Mouse (Mus musculus): ENCODE results near the gene Gm20532. TPM values are rescaled to one million over a fixed set of nuclear protein-coding genes. Genes with fewer than 3 reads are reported as not detected.

Gm20532 gene
- polyA plus RNA-seq, 1 experiment from 2014 or later, result not detected

DNA sequence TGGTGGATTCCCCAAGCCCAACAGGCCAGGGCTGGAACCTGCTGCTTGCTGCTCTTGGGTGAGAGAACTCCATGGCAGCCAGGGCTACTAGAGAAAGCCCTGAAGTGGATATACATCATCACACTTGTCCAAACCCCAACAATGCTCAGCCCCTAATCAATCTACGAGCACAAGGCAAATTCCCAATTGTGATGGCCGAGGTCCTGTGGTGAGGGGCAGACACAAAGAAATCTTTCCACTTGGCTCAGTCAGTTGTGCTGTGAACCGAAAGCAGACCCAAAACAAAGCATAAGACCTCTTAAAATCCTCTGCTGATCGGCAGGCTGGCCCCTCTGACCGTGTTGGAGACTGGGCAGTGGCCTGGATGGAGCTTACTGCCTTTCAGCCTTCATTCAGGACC is 11.6 kb upstream of the Gm20532 start:
- no peak overlapping the region for H3K4me3 ChIP-seq (replicated peaks)
- H3K36me3 ChIP-seq, result no peaks in the 10 kb centered on the region
- no peak overlapping the region for H3K27ac ChIP-seq
- H3K9ac ChIP-seq, result no peak overlapping the region
- no peaks in the 10 kb centered on the region for H3K9me3 ChIP-seq
- H3K4me1 ChIP-seq (replicated peaks), result peaks cover 22% of the 10 kb centered on the region
- no peak for ATAC-seq
- 68% methylated on average over 5 of the region's 5 CpGs for WGBS
- H3K4me2 ChIP-seq (replicated peaks), result no peak overlapping the region
- no peaks in the 10 kb centered on the region; the same call in 1 of the 2 replicates for H3K27me3 ChIP-seq (replicated peaks)

DNA sequence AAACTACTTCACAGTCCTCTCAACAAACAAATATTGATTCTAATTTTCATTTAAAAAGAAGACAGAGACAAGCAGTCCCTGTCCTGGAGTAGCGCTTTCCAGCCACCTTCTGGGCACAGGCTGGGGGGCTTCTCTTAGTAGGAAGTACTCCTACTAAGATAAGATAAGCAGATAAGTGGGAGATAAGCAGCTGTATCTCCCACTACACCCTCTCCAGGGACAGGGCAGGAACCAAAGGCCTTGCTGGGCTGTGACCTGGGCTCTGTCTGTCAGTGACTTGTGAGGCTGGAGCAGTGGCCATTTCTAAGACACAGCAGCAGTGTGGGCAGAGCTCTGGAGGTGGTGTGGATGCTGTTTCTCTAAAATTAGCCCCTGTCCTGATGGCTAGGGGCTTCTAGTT is 11.1 kb upstream of the Gm20532 start:
- H3K36me3 ChIP-seq, result no peaks in the 10 kb centered on the region
- H3K4me1 ChIP-seq (replicated peaks), result peaks cover 21% of the 10 kb centered on the region
- H3K27me3 ChIP-seq (replicated peaks), result no peaks in the 10 kb centered on the region; the same call in 1 of the 2 replicates
- H3K4me3 ChIP-seq (replicated peaks), result no peak overlapping the region
- no peak for ATAC-seq
- no peaks in the 10 kb centered on the region for H3K9me3 ChIP-seq
- no peak overlapping the region for H3K27ac ChIP-seq
- 82% methylated on average over 1 of the region's 1 CpGs for whole genome bisulfite sequencing
- H3K9ac ChIP-seq, result no peak overlapping the region
- H3K4me2 ChIP-seq (replicated peaks), result no peak overlapping the region

DNA sequence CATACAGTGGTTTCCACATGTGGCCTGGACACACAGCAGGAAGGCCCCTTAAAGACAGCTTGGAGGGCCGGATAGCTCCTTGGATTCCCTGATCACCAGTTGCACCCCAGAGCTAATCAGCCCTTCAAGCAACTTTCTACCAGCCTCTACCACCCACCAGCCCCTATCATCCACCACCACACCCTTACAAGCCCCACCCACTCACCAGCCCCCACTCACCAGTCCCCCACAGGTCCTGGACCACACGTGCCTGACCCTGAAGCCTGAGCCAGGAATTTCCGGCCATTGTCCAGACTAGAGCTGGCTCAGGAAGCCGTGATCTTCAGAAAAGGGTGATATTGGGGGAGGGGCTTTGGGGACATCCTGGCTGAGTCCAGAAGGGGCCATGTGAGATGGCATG is 10.6 kb upstream of the Gm20532 start:
- Histone ChIP-seq H3K36me3 (no peaks in the 10 kb centered on the region), H3K4me2 (replicated peaks) (no peak overlapping the region), H3K4me1 (replicated peaks) (peaks cover 19% of the 10 kb centered on the region), H3K9ac (no peak overlapping the region), H3K9me3 (no peaks in the 10 kb centered on the region), H3K27me3 (replicated peaks) (no peaks in the 10 kb centered on the region; the same call in 1 of the 2 replicates), H3K27ac (no peak overlapping the region), H3K4me3 (replicated peaks) (no peak overlapping the region)
- WGBS, result 58% methylated on average over 4 of the region's 4 CpGs
- 0 out of 2 replicates have a peak, but pooled peaks have one; percentile 10 for ATAC-seq

DNA sequence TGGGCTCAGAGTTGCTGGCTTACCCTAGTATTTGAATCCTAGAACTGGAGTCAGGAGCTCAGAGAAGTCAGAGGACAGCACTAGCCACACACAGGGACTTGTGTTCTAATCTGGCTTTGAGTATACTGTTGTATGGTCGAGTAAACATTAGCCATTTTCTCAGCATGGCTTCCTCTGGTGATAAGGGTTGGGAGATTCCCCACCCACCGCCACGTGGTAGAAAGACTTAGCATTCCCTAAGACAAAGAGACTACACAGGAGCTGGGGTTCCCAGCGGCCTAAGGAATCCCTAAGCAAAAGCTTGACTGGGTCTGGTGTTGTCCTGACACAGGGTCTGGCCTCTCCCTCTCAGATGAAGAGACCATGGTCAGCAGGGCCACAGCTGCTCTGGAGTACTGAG is 10.0 kb upstream of the Gm20532 start:
- Histone ChIP-seq H3K9ac (no peak overlapping the region), H3K4me1 (replicated peaks) (peaks cover 17% of the 10 kb centered on the region)
- WGBS, result 60% methylated on average over 4 of the region's 4 CpGs

DNA sequence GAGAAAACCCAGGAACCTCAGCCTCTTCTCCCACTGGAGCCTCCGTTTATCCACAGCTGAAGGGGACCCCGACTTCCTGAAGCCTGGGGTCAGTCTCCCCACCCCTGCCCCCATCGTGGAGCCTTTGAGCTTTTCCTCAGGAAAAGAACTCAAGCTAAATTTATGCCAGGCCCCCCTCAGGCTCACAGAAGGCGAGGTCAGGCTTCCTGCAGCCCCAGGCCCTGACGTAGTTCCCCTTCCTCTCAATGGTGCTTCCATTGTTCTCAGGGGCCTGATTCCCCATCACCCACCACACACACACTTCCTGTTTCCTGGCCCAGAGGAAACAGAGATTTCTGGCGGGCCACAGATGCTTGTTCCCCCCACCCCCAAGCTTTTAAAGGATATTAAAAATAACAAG is 8.1 kb upstream of the Gm20532 start:
- Histone ChIP-seq H3K4me2 (replicated peaks) (0 out of 2 replicates have a peak overlapping the region, but pooled peaks have one; percentile 4), H3K9me3 (no peaks in the 10 kb centered on the region), H3K36me3 (no peaks in the 10 kb centered on the region), H3K27me3 (replicated peaks) (no peaks in the 10 kb centered on the region; the same call in 1 of the 2 replicates), H3K4me1 (replicated peaks) (peaks cover 17% of the 10 kb centered on the region), H3K4me3 (replicated peaks) (no peak overlapping the region), H3K27ac (peak overlapping the region; percentile 54), H3K9ac (no peak overlapping the region)
- 41% methylated on average over 6 of the region's 6 CpGs for WGBS
- peak; percentile 28 for ATAC-seq

More for the DNA sequence above, 10.0 kb upstream of the Gm20532 start:
- no peaks in the 10 kb centered on the region for H3K36me3 ChIP-seq
- no peak overlapping the region for H3K27ac ChIP-seq
- no peaks in the 10 kb centered on the region for H3K9me3 ChIP-seq
- H3K4me3 ChIP-seq (replicated peaks), result no peak overlapping the region
- ATAC-seq, result no peak
- no peaks in the 10 kb centered on the region; the same call in 1 of the 2 replicates for H3K27me3 ChIP-seq (replicated peaks)
- no peak overlapping the region for H3K4me2 ChIP-seq (replicated peaks)

DNA sequence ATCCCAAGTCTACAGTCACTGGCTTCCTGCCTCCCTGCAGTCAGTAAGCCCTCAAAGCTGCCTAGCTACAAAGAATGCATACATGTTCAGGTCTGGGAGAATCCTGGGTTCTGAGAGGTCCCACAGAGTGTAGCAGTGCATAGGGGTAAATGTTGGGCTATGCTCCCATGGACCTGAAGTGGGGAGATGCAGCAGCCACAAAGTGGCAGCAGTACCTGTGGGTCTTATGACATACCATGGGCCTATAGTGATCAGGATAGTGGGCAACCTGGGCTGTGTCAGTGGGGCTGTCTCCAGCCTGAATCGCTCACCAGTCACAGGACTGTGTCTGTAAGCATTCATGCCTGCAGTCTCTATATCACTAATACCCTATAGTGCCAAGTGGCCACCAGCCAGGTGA is 6.7 kb upstream of the Gm20532 start, which contains the start of gene Egfl7:
Gene Egfl7, plus strand, starts transcription at position 301 of the 400 bp plus-strand sequence.
- no peaks in the 10 kb centered on the region for H3K9me3 ChIP-seq
- H3K4me2 ChIP-seq (replicated peaks), result no peak within 1 kb of the TSS
- 86% methylated on average over 1 of the region's 1 CpGs for WGBS
- ATAC-seq, result no peak
- H3K4me3 ChIP-seq (replicated peaks), result no peak within 1 kb of the TSS
- H3K27me3 ChIP-seq (replicated peaks), result no peaks in the 10 kb centered on the region
- peaks cover 11% of the 10 kb centered on the region; the same call in 1 of the 2 replicates for H3K4me1 ChIP-seq (replicated peaks)
- H3K9ac ChIP-seq, result no peak within 1 kb of the TSS
- H3K27ac ChIP-seq, result peak within 1 kb of the TSS; percentile 17; the same call in 1 of the 2 replicates
- no peaks in the 10 kb centered on the region for H3K36me3 ChIP-seq

DNA sequence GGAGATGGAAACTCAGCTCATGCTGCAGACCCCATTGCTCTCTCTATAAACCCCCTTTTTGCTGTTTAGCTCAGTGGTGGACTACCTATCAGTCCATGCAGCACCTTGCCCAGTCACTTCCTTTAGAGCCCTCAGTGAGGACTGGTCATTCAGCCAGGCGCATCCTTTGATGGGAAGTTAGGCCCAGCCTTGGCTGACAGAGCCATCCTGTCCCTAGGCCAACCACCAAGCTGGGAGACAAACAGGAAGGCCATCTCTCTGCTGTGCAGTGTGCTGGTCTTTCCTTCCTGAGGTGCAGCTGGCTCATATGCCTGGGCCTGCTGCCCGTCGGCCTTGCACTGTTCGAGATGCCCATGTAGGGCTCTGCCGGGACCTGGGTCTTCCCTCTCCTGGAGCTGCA is 5.7 kb upstream of the Gm20532 start:
- Histone ChIP-seq H3K9ac (no peak overlapping the region), H3K27ac (no peak overlapping the region), H3K4me1 (replicated peaks) (peaks cover 11% of the 10 kb centered on the region; the same call in 1 of the 2 replicates), H3K36me3 (no peaks in the 10 kb centered on the region), H3K4me3 (replicated peaks) (no peak overlapping the region), H3K27me3 (replicated peaks) (no peaks in the 10 kb centered on the region), H3K9me3 (no peaks in the 10 kb centered on the region), H3K4me2 (replicated peaks) (no peak overlapping the region)
- 84% methylated on average over 5 of the region's 5 CpGs for WGBS
- no peak for ATAC-seq

DNA sequence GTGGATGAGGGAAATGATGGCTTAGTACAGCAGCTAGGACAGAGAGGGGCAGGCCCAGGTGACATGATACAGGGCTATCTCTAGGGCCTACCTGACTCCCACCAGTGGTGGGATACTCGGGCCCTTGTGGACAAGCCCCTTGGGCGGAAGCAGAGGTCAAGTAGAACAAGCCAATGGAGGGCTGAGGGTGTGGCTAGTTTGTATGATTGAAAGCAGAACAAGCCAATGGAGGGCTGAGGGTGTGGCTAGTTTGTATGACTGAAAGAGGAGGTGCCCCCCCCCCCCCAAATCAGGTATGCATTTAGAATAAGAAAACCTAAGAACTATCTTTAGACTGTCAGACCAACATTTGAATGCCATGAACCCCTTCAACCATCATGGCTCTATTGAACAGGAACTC is 4.2 kb upstream of the Gm20532 start:
- no peaks in the 10 kb centered on the region for H3K9me3 ChIP-seq
- peak overlapping the region; percentile 29; the same call in 1 of the 2 replicates for H3K27ac ChIP-seq
- no peak for ATAC-seq
- peaks cover 17% of the 10 kb centered on the region; the same call in 1 of the 2 replicates for H3K4me1 ChIP-seq (replicated peaks)
- no peak overlapping the region for H3K4me2 ChIP-seq (replicated peaks)
- no peak overlapping the region for H3K4me3 ChIP-seq (replicated peaks)
- H3K9ac ChIP-seq, result no peak overlapping the region
- H3K27me3 ChIP-seq (replicated peaks), result no peaks in the 10 kb centered on the region
- H3K36me3 ChIP-seq, result no peaks in the 10 kb centered on the region
- WGBS, result 60% methylated on average over 2 of the region's 2 CpGs

DNA sequence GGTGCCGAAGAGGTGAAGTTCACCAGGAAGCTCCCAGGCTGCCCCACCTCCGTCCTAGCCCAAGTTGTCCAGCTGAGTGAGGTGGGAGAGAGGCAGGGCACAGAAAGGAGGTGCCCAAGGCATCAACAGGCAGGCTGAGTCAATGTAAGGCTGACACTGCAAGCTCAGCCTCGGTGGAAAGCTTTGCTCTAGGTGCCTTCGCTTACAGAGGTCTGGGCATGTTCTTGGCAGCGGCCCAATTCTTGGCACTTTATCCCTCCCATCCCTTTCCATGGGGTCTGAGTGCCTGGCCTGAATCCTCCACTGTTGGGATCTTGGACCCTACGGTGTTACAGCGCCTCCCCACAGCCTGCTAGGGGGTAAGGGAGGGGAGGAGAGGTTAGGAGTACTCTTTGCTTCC is 3.7 kb upstream of the Gm20532 start:
- ATAC-seq, result no peak
- Histone ChIP-seq H3K36me3 (no peaks in the 10 kb centered on the region), H3K27ac (peak overlapping the region; percentile 29; the same call in 1 of the 2 replicates), H3K9me3 (no peaks in the 10 kb centered on the region), H3K4me3 (replicated peaks) (no peak overlapping the region), H3K4me2 (replicated peaks) (no peak overlapping the region), H3K27me3 (replicated peaks) (no peaks in the 10 kb centered on the region), H3K4me1 (replicated peaks) (peaks cover 19% of the 10 kb centered on the region; the same call in 1 of the 2 replicates), H3K9ac (no peak overlapping the region)
- WGBS, result 73% methylated on average over 7 of the region's 7 CpGs

DNA sequence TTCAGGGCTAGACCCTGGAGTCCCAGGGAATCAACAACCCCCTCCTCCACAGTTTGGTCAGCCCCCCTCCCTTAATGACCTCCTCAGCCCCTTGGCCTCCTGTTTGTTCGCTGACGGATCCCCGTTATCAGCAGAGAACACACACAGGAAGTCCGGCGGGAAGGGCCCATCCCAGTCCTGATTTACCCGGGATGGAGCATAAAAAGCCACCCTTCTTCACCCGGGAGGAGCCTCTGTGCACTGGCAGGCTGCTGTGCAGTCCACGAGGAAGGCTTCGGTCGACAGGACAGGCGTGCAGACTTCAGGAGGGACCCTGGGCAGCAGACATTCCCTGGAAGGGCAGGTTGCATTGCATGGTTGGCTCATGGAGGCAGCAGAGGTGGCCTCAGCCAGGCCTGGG is 2.8 kb upstream of the Gm20532 start:
- no peaks in the 10 kb centered on the region for H3K9me3 ChIP-seq
- no peak overlapping the region for H3K4me2 ChIP-seq (replicated peaks)
- H3K27me3 ChIP-seq (replicated peaks), result no peaks in the 10 kb centered on the region
- ATAC-seq, result no peak
- 0 out of 2 replicates have a peak overlapping the region, but pooled peaks have one; percentile 17 for H3K27ac ChIP-seq
- H3K9ac ChIP-seq, result peak overlapping the region; percentile 30
- WGBS, result 28% methylated on average over 11 of the region's 11 CpGs
- peak overlapping the region; percentile 22 for H3K4me3 ChIP-seq (replicated peaks)
- no peaks in the 10 kb centered on the region for H3K36me3 ChIP-seq
- H3K4me1 ChIP-seq (replicated peaks), result peaks cover 19% of the 10 kb centered on the region; the same call in 1 of the 2 replicates

DNA sequence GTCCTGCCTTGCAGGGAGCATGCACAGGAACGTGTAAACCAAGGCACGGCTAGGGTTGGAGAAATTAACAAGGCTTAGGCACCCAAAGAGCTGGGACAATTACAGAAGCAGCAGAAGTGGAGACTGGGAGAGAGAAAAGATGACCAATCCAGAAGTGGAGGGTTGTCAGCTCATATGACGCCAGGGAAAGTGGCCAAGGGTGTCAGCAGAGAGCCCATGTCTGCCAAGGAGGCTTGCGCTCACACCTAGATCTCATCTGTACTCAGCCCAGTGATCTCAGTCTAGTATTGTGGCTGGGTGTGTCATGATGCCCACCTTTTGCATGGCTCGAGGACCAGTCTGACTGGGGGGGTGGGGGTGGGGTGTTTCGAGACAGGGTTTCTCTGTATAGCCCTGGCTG is 726 bp upstream of the Gm20532 start:
- ATAC-seq, result no peak
- Histone ChIP-seq H3K36me3 (no peaks in the 10 kb centered on the region), H3K4me1 (replicated peaks) (peaks cover 19% of the 10 kb centered on the region; the same call in 1 of the 2 replicates), H3K4me3 (replicated peaks) (peak overlapping the region; percentile 65), H3K4me2 (replicated peaks) (no peak overlapping the region), H3K9me3 (no peaks in the 10 kb centered on the region), H3K27ac (no peak overlapping the region; the same call in 1 of the 2 replicates), H3K9ac (no peak overlapping the region), H3K27me3 (replicated peaks) (no peaks in the 10 kb centered on the region)
- WGBS, result 59% methylated on average over 6 of the region's 6 CpGs

DNA sequence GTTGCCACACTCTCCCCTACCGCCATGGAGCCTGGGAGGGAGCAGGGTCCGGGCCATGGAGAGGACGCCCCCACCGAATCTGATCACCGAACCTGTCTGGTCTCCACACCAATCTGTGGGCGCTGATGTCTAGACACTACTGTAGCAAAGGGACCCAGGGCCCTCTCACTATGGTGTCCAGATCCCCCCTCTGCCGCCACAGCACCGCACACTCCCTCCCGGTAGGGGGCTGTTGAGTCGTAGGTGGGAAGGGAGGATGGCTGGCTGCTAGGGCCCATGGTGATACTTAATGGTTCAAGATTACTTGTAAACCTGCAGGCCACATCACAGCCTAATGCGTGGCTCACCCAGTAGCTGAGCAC is 586 bp downstream of the Gm20532 start:
- Histone ChIP-seq H3K9me3 (no peaks in the 10 kb centered on the region), H3K27me3 (replicated peaks) (no peaks in the 10 kb centered on the region), H3K4me1 (replicated peaks) (peaks cover 19% of the 10 kb centered on the region; the same call in 1 of the 2 replicates), H3K9ac (peak overlapping the region; percentile 59), H3K36me3 (no peaks in the 10 kb centered on the region; the same call in 1 of the 2 replicates), H3K27ac (peak overlapping the region; percentile 7; the same call in 1 of the 2 replicates), H3K4me2 (replicated peaks) (peak overlapping the region; percentile 85), H3K4me3 (replicated peaks) (peak overlapping the region; percentile 65)
- peak; percentile 41 for ATAC-seq
- 4% methylated on average over 11 of the region's 11 CpGs for WGBS

DNA sequence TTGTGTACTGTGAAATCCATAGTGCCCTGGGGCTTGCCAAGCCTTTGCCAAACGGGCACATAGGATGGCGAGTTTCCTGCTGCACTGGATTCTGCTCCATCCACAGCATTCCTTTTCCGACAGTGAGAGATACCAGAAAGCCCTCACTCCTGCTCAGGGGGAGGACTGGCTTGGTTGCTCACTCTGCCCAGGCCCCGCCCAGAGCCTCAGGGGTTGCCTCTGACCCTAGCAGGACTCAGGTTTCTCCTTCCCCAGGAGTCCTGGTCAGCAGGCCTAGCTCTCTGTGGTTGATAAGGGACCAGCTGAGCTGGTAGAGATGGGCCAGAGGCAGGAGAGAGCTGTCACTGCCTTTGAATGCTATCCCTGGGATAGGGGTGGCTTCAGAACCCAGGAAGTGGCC is 2.1 kb downstream of the Gm20532 start:
- Histone ChIP-seq H3K9ac (0 out of 2 replicates have a peak overlapping the region, but pooled peaks have one; percentile 11), H3K27ac (no peak overlapping the region; the same call in 1 of the 2 replicates), H3K9me3 (no peaks in the 10 kb centered on the region), H3K4me1 (replicated peaks) (peaks cover 16% of the 10 kb centered on the region; the same call in 1 of the 2 replicates), H3K4me2 (replicated peaks) (peak overlapping the region; percentile 85), H3K36me3 (peaks cover 9% of the 10 kb centered on the region; the same call in 1 of the 2 replicates), H3K27me3 (replicated peaks) (no peaks in the 10 kb centered on the region), H3K4me3 (replicated peaks) (peak overlapping the region; percentile 6; the same call in 1 of the 2 replicates)
- ATAC-seq, result no peak
- 39% methylated on average over 4 of the region's 4 CpGs for WGBS

Data from intestine, embryonic 15.5 days (tissue).